Mouse (Mus musculus) common myeloid progenitor, adult 5-6 weeks (primary cell): Measurements from ENCODE around the gene Ncoa3. TPM values are rescaled to one million over a fixed set of nuclear protein-coding genes. Genes with fewer than 3 reads are reported as not detected.
A peak's percentile ranks its signal among the peaks of the same experiment; 100 is the strongest.

ENCODE experiments used
- ATAC-seq: replicated peaks from 2 replicates; pipeline ENCODE4 v1.8.0; 2016; ENCODE audit warnings: low read depth, mild to moderate bottlenecking, moderate TSS enrichment, inconsistent platforms; ENCODE audit not compliant: poor library complexity, severe bottlenecking
- total RNA-seq: library from RNA; stranded (forward); fragments of 200-1000, 187-1606 nt; gene quantifications from 2 replicates; pipeline ENCODE4 v1.2.3, GENCODE M21; 2017

Ncoa3 gene
- total RNA-seq, 1 experiment from 2014 or later: 39.7 TPM

GRCm38 (mm10) chr2:166029232-166029631, 36.8 kb downstream of the Ncoa3 start:
- no peak for ATAC-seq

- ATAC-seq: peak; percentile 78
Measured at GRCm38 (mm10) chr2:166030256-166030995, 38.0 kb downstream of the Ncoa3 start.

- peak; percentile 73 for ATAC-seq
Measured at GRCm38 (mm10) chr2:166031120-166031929, 38.9 kb downstream of the Ncoa3 start.

GRCm38 (mm10) chr2:166032628-166033027, 40.2 kb downstream of the Ncoa3 start:
- ATAC-seq: no peak

- ATAC-seq: no peak
Measured at GRCm38 (mm10) chr2:166034967-166035490, 42.6 kb downstream of the Ncoa3 start.

- ATAC-seq: peak; percentile 59; the same call in 1 of the 2 replicates
Measured at GRCm38 (mm10) chr2:166035725-166036124, 43.3 kb downstream of the Ncoa3 start.

GRCm38 (mm10) chr2:166039681-166040080, 47.2 kb downstream of the Ncoa3 start:
- no peak for ATAC-seq

- ATAC-seq: no peak
Measured at GRCm38 (mm10) chr2:166042542-166042941, 50.1 kb downstream of the Ncoa3 start.

- peak; percentile 58 for ATAC-seq
Measured at GRCm38 (mm10) chr2:166045006-166045405, 52.6 kb downstream of the Ncoa3 start.

GRCm38 (mm10) chr2:166045549-166046501, 53.4 kb downstream of the Ncoa3 start:
- peak; percentile 34 for ATAC-seq

GRCm38 (mm10) chr2:166047931-166048330, 55.5 kb downstream of the Ncoa3 start:
- no peak for ATAC-seq

GRCm38 (mm10) chr2:166048852-166049251, 56.4 kb downstream of the Ncoa3 start:
- ATAC-seq: no peak

- ATAC-seq: no peak
Measured at GRCm38 (mm10) chr2:166051421-166051820, 59.0 kb downstream of the Ncoa3 start.

GRCm38 (mm10) chr2:166051966-166052365, 59.5 kb downstream of the Ncoa3 start:
- no peak for ATAC-seq

GRCm38 (mm10) chr2:166054002-166054539, 61.6 kb downstream of the Ncoa3 start:
- no peak for ATAC-seq

GRCm38 (mm10) chr2:166059684-166060423, 67.4 kb downstream of the Ncoa3 start:
- no peak; the same call in 1 of the 2 replicates for ATAC-seq

GRCm38 (mm10) chr2:166062008-166062407, 69.6 kb downstream of the Ncoa3 start:
- no peak for ATAC-seq

GRCm38 (mm10) chr2:166062431-166062830, 70.0 kb downstream of the Ncoa3 start:
- no peak for ATAC-seq

GRCm38 (mm10) chr2:166066434-166066833, 74.0 kb downstream of the Ncoa3 start:
- ATAC-seq: no peak
